Comparison of ENCODE assay signal across 8 mouse cellular contexts in genomic region chr7:19075723-19076585, GRCm38 (mm10). TPM values are rescaled to one million over a fixed set of nuclear protein-coding genes. Genes with fewer than 3 reads are reported as not detected.
DNase-seq lines count a peak whose midpoint lies in the region; ATAC-seq lines count a peak whose summit lies in the region.

Gene Dmwd, plus strand, starts transcription at chr7:19076227.

- peak within 1 kb of the TSS; percentile 100 for H3K4me3 ChIP-seq in hindbrain, embryonic 13.5 days

- H3K27me3 ChIP-seq in hindbrain, embryonic 13.5 days: no peaks in the 10 kb centered on the region

- H3K4me2 ChIP-seq in hindbrain, embryonic 13.5 days: peak within 1 kb of the TSS; percentile 99

- peak; percentile 51 for DNase-seq in T-cell, adult 2 months (ENCODE audit: low spot score)
- peak; percentile 89 to 93 for DNase-seq in cerebellum, postnatal 25 days
- DNase-seq in frontal cortex, postnatal 25 days (ENCODE audit: low spot score in 2 of 2): peak; percentile 81 to 94
- peak; percentile 93 to 99 for DNase-seq in layer of hippocampus, postnatal 14 days (ENCODE audit: low spot score in 2 of 2)
- peak; percentile 99 for DNase-seq in lung, postnatal 10 days
- peak; percentile 78 for DNase-seq in retina, adult 2 months (ENCODE audit: low read depth, low spot score)
- peak; percentile 91 for DNase-seq in thymus, postnatal 25 days

- peak; percentile 98 for ATAC-seq in hindbrain, embryonic 13.5 days (ENCODE audit: low FRiP score)

- peaks cover 31% of the 10 kb centered on the region for H3K36me3 ChIP-seq in hindbrain, embryonic 13.5 days

- peak within 1 kb of the TSS; percentile 98 for H3K9ac ChIP-seq in hindbrain, embryonic 13.5 days

- peak within 1 kb of the TSS; percentile 82 for H3K27ac ChIP-seq in hindbrain, embryonic 13.5 days

- H3K4me1 ChIP-seq in hindbrain, embryonic 13.5 days (replicated peaks): peaks cover 25% of the 10 kb centered on the region

- under 1% methylated on average over 51 of the region's 91 CpGs for WGBS in hindbrain, embryonic 13.5 days

- no peaks in the 10 kb centered on the region for H3K9me3 ChIP-seq in hindbrain, embryonic 13.5 days

RNA-seq across cellular contexts. Expression of gene Dmwd, which starts in this region (rescaled TPM):
- 25.4 and 25.6 TPM in 2 replicates for polyA plus RNA-seq in hindbrain, embryonic 13.5 days (2015; fragmentation: Nextera tagmentation; extraction: Ambion mirVana)
- total RNA-seq in layer of hippocampus, postnatal 14 days (2021): 100 to 1,000 TPM; 141 to 147 TPM

Comparison
In these comparisons a context has a peak if more than half of its experiments do, and no peak if none do; other contexts are left out.
1. Peak in every context shown above with its lines: DNase-seq, ATAC-seq, H3K4me3 ChIP-seq and H3K27ac ChIP-seq.